Mouse (Mus musculus) ES-E14 (cell line): ENCODE data around the gene Dennd1a.

Experiments used
- CHD2 ChIP-seq: IDR thresholded peaks from 2 replicates; pipeline ENCODE4 v1.6.1; 2014; ENCODE audit warnings: mild to moderate bottlenecking, low read depth, low read length, inconsistent platforms
- HCFC1 ChIP-seq: IDR thresholded peaks from 2 replicates; pipeline ENCODE4 v1.6.1; 2012; ENCODE audit warnings: low read length, inconsistent platforms, borderline replicate concordance; ENCODE audit not compliant: insufficient read depth
- ZNF384 ChIP-seq: IDR thresholded peaks from 2 replicates; pipeline ENCODE4 v1.6.1; 2012; ENCODE audit warnings: low read depth, low read length, inconsistent platforms

DNA sequence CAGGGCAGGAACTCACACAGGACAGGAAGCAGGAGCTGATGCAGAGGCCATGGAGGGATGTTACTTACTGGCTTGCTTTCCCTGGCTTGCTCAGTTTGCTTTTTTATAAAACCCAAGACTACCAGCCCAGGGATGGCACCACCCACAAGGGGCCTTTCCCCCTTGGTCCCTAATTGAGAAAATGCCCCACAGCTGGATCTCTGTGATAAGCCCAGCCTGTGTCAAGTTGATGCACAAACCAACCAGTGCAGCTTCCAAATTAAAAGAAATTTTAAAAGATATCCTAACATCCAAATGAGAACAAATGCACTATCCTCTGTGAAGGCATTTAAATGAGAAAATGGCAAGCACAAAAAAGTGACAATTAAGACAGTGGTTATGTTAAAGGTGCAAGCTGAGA, 95.6 kb downstream of the Dennd1a start:
- TF ChIP-seq HCFC1 (no peak), ZNF384 (no peak), CHD2 (no peak)
